Mouse (Mus musculus) MEL (cell line): ENCODE data around the gene Fyn. TPM values are rescaled to one million over a fixed set of nuclear protein-coding genes. Genes with fewer than 3 reads are reported as not detected.

Experiments
- DNase-seq: peaks from one replicate; pipeline ENCODE4 v3.0.0; 2011; ENCODE audit warnings: low read depth, low spot score
- H3K27ac ChIP-seq: 2 replicates; pipeline ENCODE4 v1.5.1; 2012; ENCODE audit warnings: low read depth, mild to moderate bottlenecking, control low read depth, low read length, moderate library complexity; ENCODE audit not compliant: control insufficient read depth
- H3K27me3 ChIP-seq, 2 experiments: fragments of 150-350 bp in 1 of 2; sonication (generic) in 1 of 2; 2 replicates each; pipeline ENCODE4 v1.6.1; 2012; ENCODE audit warnings: low read length in 2 of 2, mild to moderate bottlenecking in 2 of 2, improper control_type of control experiment in 1 of 2, moderate library complexity in 1 of 2; ENCODE audit not compliant: insufficient read depth in 2 of 2, control insufficient read depth in 1 of 2
- H3K36me3 ChIP-seq, 2 experiments: 2 replicates each; pipeline ENCODE4 v1.6.1; 2012 to 2014; ENCODE audit warnings: low read length in 2 of 2, improper control_type of control experiment in 1 of 2, inconsistent platforms in 1 of 2, mild to moderate bottlenecking in 1 of 2; ENCODE audit not compliant: insufficient read depth in 2 of 2, control insufficient read depth in 1 of 2
- H3K4me1 ChIP-seq, 2 experiments: fragments of 150-350 bp in 1 of 2; sonication (generic) in 1 of 2; 2 replicates each; pipeline ENCODE4 v1.6.1; 2012; ENCODE audit warnings: low read length in 2 of 2, improper control_type of control experiment in 1 of 2, mild to moderate bottlenecking in 1 of 2; ENCODE audit not compliant: insufficient read depth in 2 of 2, control insufficient read depth in 1 of 2
- H3K4me3 ChIP-seq, 2 experiments: fragments of 150-350 bp in 1 of 2; sonication (generic) in 1 of 2; 2 replicates each; pipeline ENCODE4 v1.5.1; 2012; ENCODE audit warnings: low read depth in 2 of 2, low read length in 2 of 2, mild to moderate bottlenecking in 2 of 2, moderate library complexity in 2 of 2, control low read depth in 1 of 2, improper control_type of control experiment in 1 of 2; ENCODE audit not compliant: control insufficient read depth in 1 of 2, insufficient read depth in 1 of 2
- H3K79me2 ChIP-seq: 2 replicates; pipeline ENCODE4 v1.6.1; 2012; ENCODE audit warnings: mild to moderate bottlenecking, low read length, moderate library complexity; ENCODE audit not compliant: control insufficient read depth, poor library complexity, insufficient read depth
- H3K9ac ChIP-seq: 2 replicates; pipeline ENCODE4 v1.6.1; 2012; ENCODE audit warnings: low read depth, mild to moderate bottlenecking, control low read depth, low read length, moderate library complexity; ENCODE audit not compliant: control insufficient read depth, poor library complexity, severe bottlenecking
- H3K9me3 ChIP-seq: fragments of 150-350 bp; sonication (generic); replicated peaks from 2 replicates; pipeline ENCODE4 v1.6.1; 2012; ENCODE audit warnings: mild to moderate bottlenecking, low read length, improper control_type of control experiment, moderate library complexity; ENCODE audit not compliant: insufficient read depth
- E2F4 ChIP-seq: IDR thresholded peaks from 2 replicates; pipeline ENCODE4 v1.6.1; 2011; ENCODE audit warnings: low read depth, low read length, improper control_type of control experiment, borderline replicate concordance
- GABPA ChIP-seq: IDR thresholded peaks from 2 replicates; pipeline ENCODE4 v1.6.1; 2012; ENCODE audit warnings: low read depth, mild to moderate bottlenecking, inconsistent platforms, low read length, improper control_type of control experiment, moderate library complexity
- JUND ChIP-seq: IDR thresholded peaks from 2 replicates; pipeline ENCODE4 v1.6.1; 2011; ENCODE audit warnings: low read depth, mild to moderate bottlenecking, improper control_type of control experiment, low read length
- MAZ ChIP-seq: IDR thresholded peaks from 2 replicates; pipeline ENCODE4 v1.6.1; 2012; ENCODE audit warnings: low read depth, mild to moderate bottlenecking, inconsistent platforms, low read length, improper control_type of control experiment
- MEF2A ChIP-seq: IDR thresholded peaks from 2 replicates; pipeline ENCODE4 v1.6.1; 2014; ENCODE audit warnings: low read depth, mild to moderate bottlenecking, inconsistent platforms, low read length, improper control_type of control experiment; ENCODE audit not compliant: poor library complexity, insufficient replicate concordance, severe bottlenecking; ENCODE audit errors: extremely low read depth
- MYB ChIP-seq: IDR thresholded peaks from 2 replicates; pipeline ENCODE4 v1.6.1; 2011; ENCODE audit warnings: mild to moderate bottlenecking, low read depth, low read length, improper control_type of control experiment
- MYC ChIP-seq: IDR thresholded peaks from 2 replicates; pipeline ENCODE4 v1.6.1; 2011; ENCODE audit warnings: low read depth, mild to moderate bottlenecking, low read length, improper control_type of control experiment, moderate library complexity
- NELFE ChIP-seq: IDR thresholded peaks from 2 replicates; pipeline ENCODE4 v1.6.1; 2011; ENCODE audit warnings: low read depth, low read length, improper control_type of control experiment
- NRF1 ChIP-seq: IDR thresholded peaks from 2 replicates; pipeline ENCODE4 v1.6.1; 2014; ENCODE audit warnings: low read depth, mild to moderate bottlenecking, inconsistent platforms, low read length, improper control_type of control experiment, moderate library complexity; ENCODE audit not compliant: poor library complexity, insufficient read depth, severe bottlenecking
- POLR2AphosphoS5 ChIP-seq: IDR thresholded peaks from 2 replicates; pipeline ENCODE4 v1.6.1; 2012; ENCODE audit warnings: low read depth, borderline replicate concordance, mild to moderate bottlenecking, inconsistent platforms, low read length, moderate library complexity, mixed read lengths
- SIN3A ChIP-seq: IDR thresholded peaks from 2 replicates; pipeline ENCODE4 v1.6.1; 2012; ENCODE audit warnings: low read length, improper control_type of control experiment, inconsistent platforms
- TAL1 ChIP-seq: IDR thresholded peaks from 2 replicates; pipeline ENCODE4 v1.6.1; 2012; ENCODE audit warnings: mild to moderate bottlenecking, inconsistent platforms, low read length, moderate library complexity, mixed read lengths
- UBTF ChIP-seq: IDR thresholded peaks from 2 replicates; pipeline ENCODE4 v1.6.1; 2012; ENCODE audit warnings: low read depth, mild to moderate bottlenecking, inconsistent platforms, low read length, improper control_type of control experiment, moderate library complexity, borderline replicate concordance; ENCODE audit not compliant: insufficient read depth
- ZC3H11A ChIP-seq: IDR thresholded peaks from 2 replicates; pipeline ENCODE4 v1.6.1; 2012; ENCODE audit warnings: low read depth, mild to moderate bottlenecking, inconsistent platforms, low read length, improper control_type of control experiment
- polyA plus RNA-seq, 2 experiments: library from polyadenylated mRNA; stranded (reverse) in 1 of 2; unstranded in 1 of 2; fragments of >175 nt in 1 of 2; fragments of >200 nt in 1 of 2; gene quantifications; 2 replicates each; pipeline versions ENCODE4 v1.2.1 to v1.2.4; 2012; ENCODE audit warnings: low replicate concordance in 2 of 2, low read depth in 1 of 2; ENCODE audit not compliant: insufficient read length in 2 of 2, insufficient read depth in 1 of 2, missing spikeins in 1 of 2
- total RNA-seq: library from RNA; depleted of rRNA; stranded (reverse); fragments of 300-350 nt; gene quantifications from 2 replicates; pipeline ENCODE4 v1.2.3, GENCODE M21; 2012

Gene Fyn
- total and polyA plus RNA-seq, 3 experiments, result 0.03 TPM; not detected in 2

DNA sequence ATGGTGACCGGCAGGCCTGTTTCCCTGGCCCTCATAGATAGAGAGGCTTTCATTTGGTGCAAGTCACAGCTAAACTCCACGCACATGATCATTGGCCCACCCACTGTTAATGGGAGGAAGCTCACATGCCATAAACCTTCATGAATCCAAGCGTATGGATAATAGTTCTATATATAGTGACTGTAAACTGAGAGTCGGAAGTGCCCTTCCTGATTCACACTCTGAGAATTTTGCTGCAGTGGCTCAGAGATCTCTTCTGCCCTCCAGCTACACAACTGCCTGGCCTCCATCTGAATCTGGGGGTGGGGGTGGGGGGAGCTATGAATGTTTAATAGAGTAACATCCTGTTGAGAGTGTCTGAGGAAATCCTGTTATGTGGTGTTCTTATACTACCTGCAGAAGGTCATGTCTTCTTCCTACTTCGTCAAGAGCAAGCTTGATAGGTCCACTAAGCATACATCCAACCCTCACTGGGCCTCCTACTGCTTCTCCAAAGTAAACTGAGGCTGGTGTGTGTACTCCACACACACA, 153.3 kb downstream of the Fyn start:
- no peaks in the 10 kb centered on the region for H3K4me1 ChIP-seq
- no peak overlapping the region for H3K27ac ChIP-seq
- no peak overlapping the region for H3K4me3 ChIP-seq
- no peak for DNase-seq
- H3K9me3 ChIP-seq, result no peaks in the 10 kb centered on the region
- H3K9ac ChIP-seq, result no peak overlapping the region
- no peak for TF ChIP-seq POLR2AphosphoS5
- no peak for TF ChIP-seq MEF2A
- no peak for TF ChIP-seq E2F4
- no peak for TF ChIP-seq NELFE
- TF ChIP-seq UBTF, result no peak
- no peak for TF ChIP-seq NRF1
- TF ChIP-seq GABPA, result no peak
- H3K36me3 ChIP-seq, result no peaks in the 10 kb centered on the region
- peaks cover 0 to 1% of the 10 kb centered on the region in 2 experiments; a peak in 1 of 4 replicates for H3K27me3 ChIP-seq
- H3K79me2 ChIP-seq, result no peaks in the 10 kb centered on the region

DNA sequence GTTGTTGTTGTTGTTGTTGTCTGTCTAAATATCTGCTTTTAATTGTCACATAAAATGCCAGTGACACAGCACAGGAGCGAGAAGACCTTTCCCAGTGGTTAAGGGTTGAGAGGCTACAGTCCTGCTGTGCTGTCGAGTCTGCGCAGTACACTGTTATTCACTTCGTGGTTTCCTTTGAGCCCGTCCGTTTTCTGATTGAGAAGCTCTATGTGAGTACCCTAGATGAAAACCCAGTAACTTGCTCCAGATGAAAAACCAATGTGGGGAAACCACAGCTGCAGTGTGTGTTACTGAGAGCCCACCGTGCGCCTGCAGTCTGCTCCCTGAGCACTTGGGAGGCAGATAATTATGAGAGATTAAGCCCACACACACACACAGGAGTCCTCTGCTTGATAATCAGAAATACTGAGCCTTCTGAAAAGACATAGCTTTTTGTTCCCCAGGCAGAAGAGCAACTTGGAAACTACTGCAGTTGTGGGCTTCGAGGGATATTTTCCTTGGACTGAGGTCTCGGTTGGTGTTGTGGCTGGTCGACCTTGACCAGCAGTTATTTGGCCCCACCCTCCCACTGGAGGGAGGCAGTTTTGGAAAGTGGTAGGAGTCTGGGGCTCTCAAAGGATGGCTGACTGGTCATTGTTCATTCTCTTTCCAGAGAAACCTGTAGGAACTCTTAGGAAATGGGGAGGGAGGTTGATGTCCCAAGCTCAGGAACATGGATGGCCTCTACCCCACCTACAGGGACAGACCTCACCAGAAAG, 154.4 kb downstream of the Fyn start:
- TF ChIP-seq SIN3A (no peak), TAL1 (no peak), MEF2A (no peak), JUND (no peak), MYB (no peak), MAZ (no peak), MYC (no peak), ZC3H11A (no peak)
- TF ChIP-seq, all 39 proteins: peak for 0
- Histone ChIP-seq H3K79me2 (no peaks in the 10 kb centered on the region), H3K4me3 (no peak overlapping the region), H3K27ac (no peak overlapping the region), H3K9ac (no peak overlapping the region), H3K27me3 (peaks cover 0 to 1% of the 10 kb centered on the region in 2 experiments; a peak in 1 of 4 replicates), H3K4me1 (no peaks in the 10 kb centered on the region), H3K36me3 (no peaks in the 10 kb centered on the region), H3K9me3 (no peaks in the 10 kb centered on the region)
- no peak for DNase-seq
